Mouse (Mus musculus) embryo, embryonic 9.5 days (tissue): ENCODE data around the gene Olfr1303.

ENCODE experiments used
- DNase-seq: peaks from one replicate; pipeline ENCODE4 v3.0.0-alpha.2; 2017; ENCODE audit errors: extremely low spot score

Olfr1303 gene

GRCm38 (mm10) chr2:111820240-111820639, at the start of gene Olfr1303:
TSS of gene Olfr1303 (minus strand) at chr2:111820340.
- DNase-seq, result no peak

- DNase-seq, result no peak
Observed at GRCm38 (mm10) chr2:111812936-111813335, 7.2 kb downstream of the Olfr1303 start.

DNA sequence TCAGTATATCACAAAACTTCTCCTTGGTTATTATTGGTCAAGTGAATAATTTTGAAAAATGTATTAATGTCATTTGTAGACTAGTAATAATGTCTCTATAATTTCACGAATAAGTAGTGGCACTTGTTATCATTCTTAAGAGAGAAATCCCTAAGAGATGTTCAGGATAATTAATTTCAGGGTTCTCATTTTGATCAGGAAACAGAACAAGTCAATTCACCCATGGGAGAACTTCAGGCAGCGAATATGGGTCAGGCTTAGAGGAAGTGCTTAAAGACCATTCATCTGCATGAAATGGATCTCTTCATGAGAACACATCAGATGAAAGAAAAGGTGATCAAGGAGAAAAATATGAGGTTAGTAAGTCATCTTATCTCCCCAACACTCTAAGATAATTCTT, 43.0 kb downstream of the Olfr1303 start, which contains the start of gene Olfr1302:
TSS of gene Olfr1302 (plus strand) at position 301 of the 400 bp plus-strand sequence.
- no peak for DNase-seq
